Mouse (Mus musculus): Measurements from ENCODE around the gene Gprin1. TPM values are rescaled to one million over a fixed set of nuclear protein-coding genes. Genes with fewer than 3 reads are reported as not detected.
A peak's percentile ranks its signal among the peaks of the same experiment; 100 is the strongest.

The Gprin1 gene
- polyA plus RNA-seq, 1 experiment from 2014 or later = 0.80 TPM

DNA sequence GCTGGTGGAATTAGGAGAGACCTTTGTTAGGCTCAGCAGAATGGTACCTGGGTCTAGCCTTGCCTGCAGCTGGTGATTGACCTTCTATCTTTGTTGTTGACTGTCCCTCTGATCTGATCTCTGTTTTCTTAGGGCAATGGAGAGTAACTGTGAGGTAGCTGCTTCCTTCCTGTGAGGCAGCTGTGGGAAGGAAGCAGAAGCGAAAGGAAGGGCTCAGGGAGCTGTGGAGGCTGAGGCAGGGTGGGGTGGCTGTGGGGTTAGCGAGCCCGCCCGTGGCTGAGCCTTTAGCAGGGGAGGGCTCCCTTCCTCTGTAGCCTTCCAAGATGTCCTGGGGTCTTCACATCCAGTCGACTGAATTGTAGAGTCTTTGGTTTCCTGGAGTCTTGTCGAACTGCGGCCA lies 47.2 kb downstream of the Gprin1 start:
- 0 out of 2 replicates have a peak, but pooled peaks cover 5% of the 10 kb centered on the region for H3K4me1 ChIP-seq
- no peaks in the 10 kb centered on the region for H3K36me3 ChIP-seq
- no peak overlapping the region for H3K4me2 ChIP-seq
- no peak for ATAC-seq (ENCODE audit: insufficient read depth, low FRiP score, low read depth)
- H3K9me3 ChIP-seq = no peaks in the 10 kb centered on the region
- H3K9ac ChIP-seq = no peak overlapping the region
- H3K27me3 ChIP-seq (replicated peaks) = no peaks in the 10 kb centered on the region
- H3K4me3 ChIP-seq (replicated peaks) = no peak overlapping the region
- H3K27ac ChIP-seq = no peak overlapping the region
- WGBS = 68% methylated on average over 7 of the region's 7 CpGs

DNA sequence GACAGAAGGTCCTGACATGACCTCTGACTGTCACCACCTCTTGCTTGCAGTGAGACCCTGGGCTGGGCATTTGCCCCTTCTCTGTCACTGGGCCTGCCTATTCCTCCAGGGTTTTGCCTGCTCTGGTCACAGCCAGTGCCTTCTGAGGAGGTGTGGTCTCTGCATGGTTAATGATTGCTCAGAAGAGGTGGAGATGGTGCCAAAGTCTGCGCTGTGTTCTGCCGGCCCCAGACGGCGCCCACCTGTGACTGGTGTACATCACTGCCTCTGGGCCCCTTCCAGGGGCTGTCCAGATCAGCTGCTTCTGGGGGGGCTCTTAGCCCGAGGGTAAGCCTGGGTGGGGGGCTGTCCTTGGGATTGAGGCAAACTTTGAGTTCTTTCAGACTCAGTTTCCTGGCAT lies 48.4 kb downstream of the Gprin1 start, which contains the start of gene Cdhr2:
TSS of gene Cdhr2 (plus strand) at position 219 of the 400 bp plus-strand sequence.
- 0 out of 2 replicates have a peak, but pooled peaks cover 5% of the 10 kb centered on the region for H3K4me1 ChIP-seq
- no peaks in the 10 kb centered on the region for H3K27me3 ChIP-seq (replicated peaks)
- no peak within 1 kb of the TSS for H3K9ac ChIP-seq
- 0 out of 2 replicates have a peak within 1 kb of the TSS, but pooled peaks have one; percentile 13 for H3K4me3 ChIP-seq (replicated peaks)
- peak; percentile 61 for ATAC-seq (ENCODE audit: insufficient read depth, low FRiP score, low read depth)
- no peaks in the 10 kb centered on the region for H3K36me3 ChIP-seq
- WGBS = 48% methylated on average over 5 of the region's 5 CpGs
- H3K27ac ChIP-seq = no peak within 1 kb of the TSS
- no peaks in the 10 kb centered on the region for H3K9me3 ChIP-seq
- peak within 1 kb of the TSS; percentile 31 for H3K4me2 ChIP-seq

DNA sequence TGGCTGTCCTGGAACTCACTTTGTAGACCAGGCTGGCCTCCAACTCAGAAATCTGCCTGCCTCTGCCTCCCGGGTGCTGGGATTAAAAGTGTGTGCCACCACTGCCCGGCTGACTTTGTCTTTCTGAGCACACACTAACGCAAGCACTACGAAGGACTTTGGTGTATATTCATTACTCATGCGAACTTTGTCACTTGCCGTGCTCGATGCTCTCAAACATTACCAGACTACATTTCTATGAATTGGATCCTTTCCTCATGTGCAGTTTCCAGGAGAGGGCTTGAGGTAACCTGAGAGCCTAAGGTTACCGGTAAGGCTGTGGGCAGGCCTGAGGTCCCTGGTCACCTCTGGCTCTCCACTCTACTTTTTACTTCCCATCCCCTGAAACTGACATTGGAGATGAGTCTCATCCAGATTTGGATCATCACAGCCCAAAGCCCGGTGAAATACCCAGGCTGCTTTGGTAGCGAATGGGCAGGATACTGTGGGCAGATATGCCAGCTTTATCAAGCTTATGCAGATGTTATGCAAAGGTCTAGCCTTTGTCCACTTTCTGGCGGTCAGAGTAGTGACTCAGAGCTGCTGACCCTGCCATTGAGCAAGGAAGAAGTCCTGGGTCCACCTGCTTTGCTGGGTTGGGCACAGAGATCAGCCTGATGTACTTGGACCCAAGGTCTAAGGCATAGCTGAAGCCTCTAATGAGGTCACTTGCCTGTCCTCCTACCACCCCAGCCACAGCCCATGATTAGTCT lies 54.0 kb downstream of the Gprin1 start:
- Histone ChIP-seq H3K27me3 (replicated peaks) (no peaks in the 10 kb centered on the region), H3K36me3 (no peaks in the 10 kb centered on the region), H3K27ac (no peak overlapping the region), H3K4me3 (replicated peaks) (no peak overlapping the region), H3K9me3 (no peaks in the 10 kb centered on the region), H3K9ac (no peak overlapping the region), H3K4me1 (peaks cover 25% of the 10 kb centered on the region), H3K4me2 (no peak overlapping the region)
- 86% methylated on average over 11 of the region's 11 CpGs for WGBS
- ATAC-seq (ENCODE audit: insufficient read depth, low FRiP score, low read depth) = no peak

DNA sequence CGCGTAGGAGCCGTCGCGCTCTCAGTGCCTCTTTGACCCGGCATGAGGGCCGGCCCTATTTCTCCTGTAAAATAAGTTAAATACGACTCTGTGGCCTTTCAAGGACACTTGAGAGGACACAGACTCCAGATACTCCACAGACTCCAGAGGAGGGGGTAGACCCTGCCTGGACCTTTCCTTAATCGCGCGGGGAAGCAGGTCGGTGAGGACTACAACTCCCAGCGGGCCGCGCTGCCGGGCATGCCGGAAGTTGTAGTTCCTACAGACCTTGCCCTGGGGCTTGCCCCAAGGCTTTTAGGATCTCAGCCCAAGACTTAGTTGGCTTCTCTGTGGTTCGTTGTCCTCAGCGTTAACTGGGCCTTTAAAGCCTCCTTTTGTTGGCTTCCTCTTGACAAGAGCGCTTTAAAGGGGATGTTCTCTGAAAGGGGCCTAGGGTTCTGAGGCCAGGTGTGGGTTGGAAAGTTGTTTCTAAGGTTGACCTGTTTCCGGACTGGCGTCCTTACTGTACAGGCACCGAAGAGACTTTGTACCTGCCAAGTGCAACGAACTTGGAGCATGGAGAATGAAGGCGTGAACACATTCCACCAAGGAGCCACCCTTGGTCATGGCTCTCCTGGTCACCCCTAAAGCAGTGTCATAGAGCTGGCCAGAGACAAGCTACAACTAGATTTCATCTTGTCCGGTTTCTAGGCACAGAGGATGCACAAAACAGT lies 55.2 kb downstream of the Gprin1 start:
- H3K27ac ChIP-seq = peak overlapping the region; percentile 98
- 14% methylated on average over 26 of the region's 26 CpGs for WGBS
- H3K36me3 ChIP-seq = no peaks in the 10 kb centered on the region
- no peaks in the 10 kb centered on the region for H3K9me3 ChIP-seq
- peaks cover 25% of the 10 kb centered on the region for H3K4me1 ChIP-seq
- H3K4me2 ChIP-seq = peak overlapping the region; percentile 86
- H3K27me3 ChIP-seq (replicated peaks) = no peaks in the 10 kb centered on the region
- H3K4me3 ChIP-seq (replicated peaks) = peak overlapping the region; percentile 99
- H3K9ac ChIP-seq = peak overlapping the region; percentile 37; the same call in 1 of the 2 replicates
- peak; percentile 76 for ATAC-seq (ENCODE audit: insufficient read depth, low FRiP score, low read depth)

DNA sequence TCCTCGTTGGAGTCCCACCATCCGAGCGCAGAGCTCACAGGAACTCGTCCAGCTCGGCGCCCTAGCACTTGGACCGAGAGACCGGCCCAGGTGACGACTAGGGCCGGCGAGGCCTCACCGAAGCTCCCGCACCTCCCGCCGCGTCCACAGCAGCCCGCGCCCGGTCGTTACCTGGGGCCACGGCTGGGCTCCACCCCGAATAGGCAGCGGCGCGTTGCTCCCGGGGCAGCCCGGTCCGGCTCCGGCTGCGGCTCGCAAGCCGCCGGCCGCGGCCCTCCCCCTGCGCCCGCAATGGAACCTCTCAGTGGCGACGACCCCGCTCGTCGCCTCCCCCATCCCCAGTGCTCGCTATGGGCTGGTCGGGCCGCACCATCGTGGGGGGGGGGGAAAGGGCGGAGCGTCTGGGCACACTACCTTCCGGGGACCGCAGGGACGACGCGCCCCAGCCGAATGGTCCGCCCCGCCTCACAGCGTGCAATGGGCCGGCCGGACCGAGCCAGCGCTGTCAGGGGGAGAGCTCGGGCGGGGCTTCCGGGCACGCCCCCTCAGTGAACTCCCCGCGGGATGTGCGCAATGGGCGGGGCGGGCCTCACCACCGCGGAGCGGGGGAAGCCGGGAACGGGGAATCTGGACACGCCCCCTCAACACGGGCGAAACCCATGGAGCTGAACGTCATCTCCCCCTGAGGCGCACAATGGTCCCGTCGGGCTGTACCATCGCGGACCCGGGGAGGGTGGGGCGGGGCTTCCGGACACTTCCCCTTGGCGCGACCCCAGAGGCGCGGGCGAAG lies 55.9 kb downstream of the Gprin1 start, which contains the start of gene Rnf44:
TSS of gene Rnf44 (minus strand) at position 350 of the 790 bp plus-strand sequence.
- peak; percentile 99 for ATAC-seq (ENCODE audit: insufficient read depth, low FRiP score, low read depth)
- H3K4me2 ChIP-seq = peak within 1 kb of the TSS; percentile 86
- no peaks in the 10 kb centered on the region for H3K36me3 ChIP-seq
- H3K4me3 ChIP-seq (replicated peaks) = peak within 1 kb of the TSS; percentile 99
- H3K9me3 ChIP-seq = no peaks in the 10 kb centered on the region
- H3K9ac ChIP-seq = peak within 1 kb of the TSS; percentile 98
- H3K27ac ChIP-seq = peak within 1 kb of the TSS; percentile 98
- peaks cover 25% of the 10 kb centered on the region for H3K4me1 ChIP-seq
- no peaks in the 10 kb centered on the region for H3K27me3 ChIP-seq (replicated peaks)
- under 1% methylated on average over 86 of the region's 92 CpGs for WGBS

DNA sequence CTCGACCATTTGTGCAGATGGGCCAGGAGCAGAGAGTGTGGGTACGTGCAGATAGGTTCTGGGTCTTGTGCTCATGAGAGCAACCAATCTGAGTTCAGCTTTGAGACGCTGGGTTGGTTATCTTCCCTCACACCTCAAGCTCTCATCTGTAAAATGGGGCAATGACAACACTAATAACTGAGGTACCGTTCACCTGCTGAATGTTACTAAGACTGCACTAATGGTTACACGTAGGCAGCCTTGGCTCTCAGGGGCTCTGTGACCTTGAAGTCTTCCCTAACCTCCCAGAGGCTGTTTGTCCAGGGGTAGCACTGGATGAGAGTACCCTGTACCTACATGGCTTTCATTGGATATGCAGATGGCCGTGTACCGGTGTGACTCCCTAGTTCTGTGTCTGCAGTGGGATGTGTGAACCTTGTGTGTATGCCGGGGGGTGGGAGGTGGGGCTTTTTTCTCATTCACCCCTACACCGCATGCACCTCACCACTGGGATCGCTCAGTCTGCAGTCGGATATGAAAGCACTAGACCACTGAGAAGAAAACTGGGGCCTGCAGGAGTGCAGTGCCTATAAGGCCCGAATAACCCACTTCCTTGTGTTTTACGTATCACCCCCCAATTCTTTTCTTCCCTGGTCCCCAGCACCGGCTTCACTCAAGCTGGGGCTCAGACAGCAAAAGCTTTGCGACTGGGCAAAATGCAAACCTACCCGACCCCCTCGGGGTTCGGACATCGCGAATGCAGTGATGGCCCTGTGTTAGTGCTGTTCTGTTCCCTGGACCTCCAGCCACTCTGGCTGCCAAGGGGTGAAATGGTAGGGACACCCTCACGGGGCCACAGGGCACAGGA lies 56.7 kb downstream of the Gprin1 start:
- H3K4me3 ChIP-seq (replicated peaks) = peak overlapping the region; percentile 99
- no peaks in the 10 kb centered on the region for H3K27me3 ChIP-seq (replicated peaks)
- ATAC-seq (ENCODE audit: insufficient read depth, low FRiP score, low read depth) = no peak
- H3K4me2 ChIP-seq = peak overlapping the region; percentile 86
- 9% methylated on average over 21 of the region's 21 CpGs for WGBS
- no peaks in the 10 kb centered on the region for H3K36me3 ChIP-seq
- no peaks in the 10 kb centered on the region for H3K9me3 ChIP-seq
- peak overlapping the region; percentile 98 for H3K9ac ChIP-seq
- peaks cover 30% of the 10 kb centered on the region for H3K4me1 ChIP-seq
- H3K27ac ChIP-seq = peak overlapping the region; percentile 98

DNA sequence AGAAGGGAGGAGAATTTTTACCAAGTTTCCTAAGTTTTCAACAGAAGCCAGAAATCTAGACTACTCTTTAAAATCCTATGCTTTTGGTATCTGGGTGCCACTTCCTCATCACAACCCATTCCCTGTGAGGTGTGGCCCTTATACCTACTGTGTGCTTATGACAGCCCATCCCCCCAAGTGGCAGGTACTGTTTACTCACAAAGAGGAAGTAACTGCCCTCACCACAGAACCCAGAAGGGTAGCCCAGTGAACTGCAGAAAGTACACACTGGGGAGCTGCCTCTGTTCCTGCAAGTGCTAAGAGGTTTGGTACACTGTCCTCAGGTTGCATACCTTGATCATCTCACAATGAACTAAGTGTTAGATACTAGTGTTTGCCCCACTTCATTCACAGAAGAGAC lies 57.9 kb downstream of the Gprin1 start:
- Histone ChIP-seq H3K4me2 (peak overlapping the region; percentile 86), H3K9me3 (no peaks in the 10 kb centered on the region), H3K27ac (0 out of 2 replicates have a peak overlapping the region, but pooled peaks have one; percentile 98), H3K9ac (0 out of 2 replicates have a peak overlapping the region, but pooled peaks have one; percentile 98), H3K4me3 (replicated peaks) (peak overlapping the region; percentile 99), H3K36me3 (no peaks in the 10 kb centered on the region), H3K4me1 (peaks cover 30% of the 10 kb centered on the region), H3K27me3 (replicated peaks) (no peaks in the 10 kb centered on the region)
- no peak for ATAC-seq (ENCODE audit: insufficient read depth, low FRiP score, low read depth)

DNA sequence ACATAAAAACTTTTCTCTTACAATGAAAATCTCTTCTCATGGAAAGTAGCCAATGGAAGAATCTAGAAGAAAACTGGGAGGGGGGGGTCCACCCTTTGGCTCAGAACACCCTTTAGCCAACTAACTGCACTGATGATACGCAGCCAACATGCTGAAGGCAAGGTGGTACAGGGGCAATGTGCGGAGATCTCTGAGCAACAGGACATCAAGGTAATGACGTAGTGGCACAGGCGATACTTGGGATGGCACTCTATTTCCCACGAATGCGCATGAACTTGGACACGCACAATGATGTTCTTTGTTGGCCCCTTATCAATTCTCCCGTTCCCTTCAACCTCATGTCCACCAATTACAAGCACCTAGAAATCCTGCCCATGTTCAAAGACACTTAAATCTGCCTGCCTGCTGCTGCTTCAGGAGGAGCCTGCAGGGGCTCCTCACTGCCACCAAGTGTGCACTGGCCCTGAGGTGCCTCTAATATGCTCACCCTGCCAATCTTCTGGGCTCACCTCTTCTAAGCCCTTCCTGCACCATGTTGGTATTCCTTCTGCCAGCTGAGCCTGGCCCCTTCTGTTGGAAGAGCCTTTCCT lies 59.4 kb downstream of the Gprin1 start:
- Histone ChIP-seq H3K4me1 (peaks cover 43% of the 10 kb centered on the region), H3K36me3 (no peaks in the 10 kb centered on the region), H3K4me2 (no peak overlapping the region), H3K9me3 (no peaks in the 10 kb centered on the region), H3K27ac (no peak overlapping the region), H3K27me3 (replicated peaks) (no peaks in the 10 kb centered on the region), H3K9ac (no peak overlapping the region), H3K4me3 (replicated peaks) (no peak overlapping the region)
- no peak for ATAC-seq (ENCODE audit: insufficient read depth, low FRiP score, low read depth)
- 85% methylated on average over 8 of the region's 8 CpGs for WGBS

DNA sequence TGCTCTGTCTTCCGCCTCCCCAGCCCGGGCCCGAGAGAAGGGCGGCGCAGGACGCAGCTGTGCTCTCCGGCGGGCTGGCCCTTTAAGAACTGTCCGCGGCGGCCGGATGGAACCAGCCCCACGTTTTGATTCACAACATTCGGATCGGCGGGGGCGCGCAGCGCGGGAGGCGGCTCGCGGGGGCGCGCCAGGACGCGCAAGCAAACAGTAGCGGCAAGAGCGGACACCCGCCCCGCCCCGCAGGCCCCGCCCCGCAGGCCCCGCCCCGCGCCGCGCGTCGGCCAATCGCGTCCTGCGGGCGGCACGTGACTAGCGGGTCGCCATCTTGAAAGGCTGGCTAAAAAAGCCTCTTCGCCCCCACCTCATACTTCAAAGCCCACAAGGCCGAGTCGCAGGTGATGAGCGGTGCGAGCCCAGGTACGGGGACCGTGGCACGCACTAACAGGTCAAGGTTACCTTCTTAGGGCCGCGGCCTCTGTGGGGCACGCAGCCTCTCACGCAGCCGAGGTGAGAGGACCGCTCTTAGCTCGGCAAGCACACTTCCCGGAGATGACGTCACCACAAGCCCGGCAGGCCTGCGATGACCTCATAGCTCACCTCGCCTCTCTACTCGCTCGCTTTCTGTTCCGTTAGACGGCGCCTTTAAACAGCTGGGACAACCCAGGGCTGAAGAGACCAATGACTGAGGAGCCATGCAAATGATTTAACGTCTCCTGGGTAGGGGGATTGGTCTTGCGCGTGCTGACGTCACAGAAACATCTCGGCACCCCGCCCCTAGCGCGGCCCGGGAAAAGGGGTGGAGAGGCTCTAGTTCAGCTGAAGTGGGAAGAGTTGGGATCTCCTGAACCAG lies 61.9 kb downstream of the Gprin1 start:
- Histone ChIP-seq H3K27ac (peak overlapping the region; percentile 100), H3K36me3 (peaks cover 13% of the 10 kb centered on the region), H3K9ac (peak overlapping the region; percentile 82), H3K4me1 (peaks cover 42% of the 10 kb centered on the region), H3K4me3 (replicated peaks) (peak overlapping the region; percentile 83), H3K4me2 (peak overlapping the region; percentile 75), H3K9me3 (no peaks in the 10 kb centered on the region), H3K27me3 (replicated peaks) (no peaks in the 10 kb centered on the region)
- WGBS = under 1% methylated on average over 73 of the region's 82 CpGs
- ATAC-seq (ENCODE audit: insufficient read depth, low FRiP score, low read depth) = peak; percentile 89

DNA sequence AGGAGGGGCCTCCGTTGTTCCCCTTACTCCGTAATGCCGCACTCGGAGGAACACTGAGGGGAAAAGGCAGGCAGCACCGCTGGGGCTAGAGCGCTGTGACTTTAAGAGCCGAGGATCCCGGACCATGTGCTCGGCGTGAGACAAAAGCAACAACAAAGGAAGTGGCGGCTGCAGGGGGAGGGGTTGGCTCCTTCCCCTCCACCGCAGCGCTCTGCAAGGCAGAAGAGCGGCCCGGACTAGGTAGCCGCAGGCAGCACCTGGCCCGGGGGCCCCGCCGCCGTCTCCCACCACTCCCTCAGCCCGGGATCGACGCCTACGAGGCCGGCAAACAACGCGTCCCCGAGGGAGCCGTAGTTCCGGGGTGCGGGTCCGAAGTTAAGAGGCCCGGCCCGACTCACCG lies 62.6 kb downstream of the Gprin1 start:
- under 1% methylated on average over 35 of the region's 35 CpGs for WGBS
- H3K4me1 ChIP-seq = peaks cover 35% of the 10 kb centered on the region
- H3K9ac ChIP-seq = peak overlapping the region; percentile 82
- peak overlapping the region; percentile 100 for H3K27ac ChIP-seq
- no peaks in the 10 kb centered on the region for H3K9me3 ChIP-seq
- ATAC-seq (ENCODE audit: insufficient read depth, low FRiP score, low read depth) = peak; percentile 62
- H3K4me2 ChIP-seq = peak overlapping the region; percentile 75
- H3K4me3 ChIP-seq (replicated peaks) = peak overlapping the region; percentile 83
- H3K36me3 ChIP-seq = peaks cover 20% of the 10 kb centered on the region
- no peaks in the 10 kb centered on the region for H3K27me3 ChIP-seq (replicated peaks)
